Mouse (Mus musculus) layer of hippocampus, adult 2 months (tissue): ENCODE data around the gene Uba6. TPM values are rescaled to one million over a fixed set of nuclear protein-coding genes. Genes with fewer than 3 reads are reported as not detected.

ENCODE experiments used
- DNase-seq, 2 experiments: peaks; one replicate each; pipeline ENCODE4 v3.0.0; 2022; ENCODE audit warnings: low spot score in 2 of 2
- H3K27ac ChIP-seq: fragments of 200-600 bp; 2 replicates; pipeline ENCODE4 v1.8.1; 2022
- H3K4me3 ChIP-seq: fragments of 200-600 bp; 2 replicates; pipeline ENCODE4 v1.8.1; 2022; ENCODE audit warnings: mild to moderate bottlenecking
- CTCF ChIP-seq: fragments of 200-600 bp; conservative IDR thresholded peaks from 2 replicates; pipeline ENCODE4 v1.8.1; 2022; ENCODE audit warnings: antibody characterized with exemption, mild to moderate bottlenecking, moderate library complexity
- total RNA-seq, 2 experiments: library from RNA; stranded (reverse); gene quantifications; 2 replicates each; pipeline ENCODE4 v1.2.3; 2021

Uba6 gene
- total RNA-seq, 2 experiments from 2014 or later: 19.1 to 20.8 TPM

DNA sequence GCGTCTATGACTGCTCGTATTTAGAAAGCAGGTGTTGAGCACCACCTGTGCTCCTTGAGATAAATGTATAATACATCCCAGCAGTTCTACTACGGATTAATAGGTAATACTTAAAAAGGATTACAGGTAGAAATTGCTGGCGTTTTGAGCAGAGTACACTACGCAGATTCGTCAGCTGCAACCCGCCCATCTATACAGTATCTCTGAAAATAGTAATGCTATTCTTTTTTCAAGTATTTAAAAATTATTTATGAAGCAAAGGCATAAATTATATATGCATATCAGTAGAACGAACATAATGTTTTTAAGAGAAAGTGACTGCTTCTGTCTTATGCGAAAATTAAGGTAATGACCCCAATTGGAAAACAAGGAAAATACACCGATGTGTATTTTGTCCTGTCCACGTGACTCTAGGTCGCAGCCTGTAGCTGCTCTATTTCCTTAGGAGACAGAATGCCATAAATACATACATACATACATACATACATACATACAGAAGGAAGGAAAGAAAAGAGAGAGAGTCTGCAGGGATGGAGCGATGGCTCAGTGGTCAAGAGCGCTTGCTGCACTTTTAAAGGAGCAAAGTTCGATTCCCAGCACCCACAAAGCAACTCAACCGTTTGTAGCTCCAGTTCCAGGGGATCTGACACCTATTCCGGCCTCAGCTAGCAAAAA is 106.6 kb downstream of the Uba6 start:
- peak in 1 of 2 experiments; percentile 18 for DNase-seq
- TF ChIP-seq CTCF: no peak
- peak overlapping the region; percentile 89 for H3K4me3 ChIP-seq
- H3K27ac ChIP-seq: peak overlapping the region; percentile 57; the same call in 1 of the 2 replicates

DNA sequence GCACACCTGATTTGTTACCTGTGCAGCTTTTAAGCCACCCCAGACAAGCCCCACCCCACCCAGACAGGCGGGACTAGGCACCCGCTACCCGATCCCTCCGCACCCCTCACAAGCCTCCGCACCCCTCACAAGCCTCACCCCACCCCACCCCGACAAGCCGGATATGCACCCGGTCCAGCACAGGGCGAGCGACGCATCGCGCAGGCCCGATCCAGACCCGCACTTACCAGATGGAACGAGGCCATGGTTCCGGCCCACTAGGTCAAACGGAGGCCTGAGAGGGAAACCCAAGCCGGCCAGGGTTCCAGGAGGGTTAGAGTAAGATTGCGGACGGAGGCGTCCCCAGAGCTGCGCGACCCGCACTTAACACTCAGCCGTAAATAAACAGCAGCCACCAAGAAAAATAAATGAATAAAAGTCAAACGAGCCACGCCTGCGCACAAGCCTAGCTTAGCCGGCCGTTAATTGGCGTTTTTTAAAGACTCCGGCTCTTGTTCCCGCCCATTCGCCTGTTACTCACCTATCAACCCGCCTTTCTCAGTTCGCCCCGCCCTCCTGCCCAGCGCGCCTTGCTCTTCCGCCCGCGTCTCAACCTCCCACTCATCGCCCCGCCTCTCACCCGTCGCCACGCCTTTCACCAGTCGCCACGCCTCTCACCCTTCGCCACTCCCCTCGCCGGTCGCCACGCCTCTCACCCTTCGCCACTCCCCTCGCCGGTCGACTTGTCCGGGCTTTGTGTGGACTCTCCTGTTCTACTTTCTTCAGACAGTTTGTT is 107.3 kb downstream of the Uba6 start, which contains the start of gene Cenpc1:
Gene Cenpc1 (minus strand): TSS at position 483 of the 775 bp plus-strand sequence.
- Histone ChIP-seq H3K27ac (peak within 1 kb of the TSS; percentile 91), H3K4me3 (peak within 1 kb of the TSS; percentile 89)
- no peak for TF ChIP-seq CTCF
- peak; percentile 92 to 96 for DNase-seq

DNA sequence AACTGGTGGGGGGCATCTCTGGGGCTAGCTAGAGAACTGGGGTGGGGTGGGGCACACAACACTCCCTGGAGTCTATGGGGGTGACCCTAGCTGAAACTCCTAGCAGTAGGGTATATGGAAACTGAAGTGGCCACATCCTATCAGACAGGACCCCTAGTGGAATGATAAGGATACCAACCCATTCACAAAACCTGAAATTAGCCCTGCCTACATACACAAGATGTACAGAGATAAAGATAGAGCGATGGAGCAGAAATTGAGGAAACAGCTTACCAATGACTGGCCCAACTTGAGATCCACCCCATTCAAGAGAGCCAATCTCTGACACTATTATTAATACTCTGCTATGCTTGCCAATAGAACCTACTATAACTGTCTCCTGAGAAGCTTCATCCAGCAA is 109.1 kb downstream of the Uba6 start:
- DNase-seq: no peak
- Histone ChIP-seq H3K4me3 (no peak overlapping the region), H3K27ac (no peak overlapping the region)
- no peak; the same call in 1 of the 2 replicates for TF ChIP-seq CTCF

Other genes with a start within 250 kb of the Uba6 start
- gene Cenpc1, start 107.2 kb downstream of the Uba6 start, total RNA-seq: 10 to 100 TPM; 22.6 to 23.0 TPM
- gene Stap1, start 101.1 kb downstream of the Uba6 start, total RNA-seq: not detected
- not detected for gene Gnrhr, start 25.1 kb upstream of the Uba6 start, total RNA-seq
- gene Tmprss11c, start 116.5 kb upstream of the Uba6 start, total RNA-seq: not detected
- gene Tmprss11d, start 200.6 kb upstream of the Uba6 start, total RNA-seq: not detected